Mouse (Mus musculus): Measurements from ENCODE around the gene Optn.

Gene Optn

DNA sequence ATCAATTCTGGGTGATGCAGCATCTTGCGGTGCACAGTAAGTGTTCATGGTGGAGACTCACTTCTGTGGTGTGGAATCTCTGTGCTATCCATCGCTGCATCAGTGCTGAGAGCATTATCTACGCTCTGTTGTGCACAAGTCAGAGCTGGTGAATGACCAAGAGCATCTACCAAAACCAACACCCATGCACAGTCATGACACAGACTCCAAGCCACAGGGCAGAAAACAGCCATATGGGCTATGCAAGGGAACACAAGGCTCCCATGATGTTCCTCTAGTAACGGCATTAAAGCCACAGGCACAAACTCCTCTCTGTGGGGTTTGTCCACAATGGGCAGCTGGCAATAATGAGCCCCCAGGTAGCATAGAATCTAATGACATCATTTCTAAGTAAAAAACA, 34.0 kb downstream of the Optn start:
- DNase-seq (ENCODE audit: low spot score in 2 of 2): no peak

DNA sequence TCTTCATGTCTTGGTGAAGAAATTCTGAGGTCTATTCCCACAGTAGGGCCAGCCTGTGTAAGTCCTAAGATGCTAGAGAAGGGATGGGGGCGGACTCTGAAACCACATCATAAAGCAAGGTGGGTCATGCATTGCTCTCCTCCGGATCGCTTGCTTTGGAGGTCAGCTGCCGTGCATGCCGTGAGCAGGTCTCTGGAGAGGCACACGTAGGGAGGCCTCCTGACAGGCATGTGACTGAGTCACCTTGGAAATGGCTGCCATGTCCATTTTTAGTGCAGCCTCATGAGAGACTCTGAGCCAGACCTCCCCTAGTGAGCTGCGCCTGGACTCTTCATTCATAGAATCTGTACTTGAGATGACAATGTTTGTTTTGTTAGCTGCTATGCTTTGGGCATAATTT, 35.8 kb downstream of the Optn start:
- DNase-seq (ENCODE audit: low spot score in 2 of 2): no peak

DNA sequence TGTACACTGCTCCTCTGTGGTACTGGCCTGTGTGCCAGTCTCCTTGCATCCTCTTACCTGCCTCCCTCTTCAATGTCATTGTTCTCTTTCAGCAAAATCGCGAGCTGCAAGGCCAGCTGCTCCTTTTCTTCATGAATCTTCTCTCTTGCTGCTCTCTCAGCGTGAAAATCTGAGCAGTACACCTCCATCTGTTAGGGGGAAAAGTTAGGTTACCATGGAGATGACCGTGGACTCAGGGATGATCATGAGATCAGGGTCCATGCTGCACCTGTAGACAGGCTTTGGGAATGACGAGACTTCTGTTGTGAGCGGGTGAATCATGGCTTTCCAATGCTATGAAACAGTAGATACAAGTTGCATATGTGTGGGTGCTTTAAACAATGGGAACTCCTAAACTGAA, 36.8 kb downstream of the Optn start:
- no peak for DNase-seq (ENCODE audit: low spot score in 2 of 2)

DNA sequence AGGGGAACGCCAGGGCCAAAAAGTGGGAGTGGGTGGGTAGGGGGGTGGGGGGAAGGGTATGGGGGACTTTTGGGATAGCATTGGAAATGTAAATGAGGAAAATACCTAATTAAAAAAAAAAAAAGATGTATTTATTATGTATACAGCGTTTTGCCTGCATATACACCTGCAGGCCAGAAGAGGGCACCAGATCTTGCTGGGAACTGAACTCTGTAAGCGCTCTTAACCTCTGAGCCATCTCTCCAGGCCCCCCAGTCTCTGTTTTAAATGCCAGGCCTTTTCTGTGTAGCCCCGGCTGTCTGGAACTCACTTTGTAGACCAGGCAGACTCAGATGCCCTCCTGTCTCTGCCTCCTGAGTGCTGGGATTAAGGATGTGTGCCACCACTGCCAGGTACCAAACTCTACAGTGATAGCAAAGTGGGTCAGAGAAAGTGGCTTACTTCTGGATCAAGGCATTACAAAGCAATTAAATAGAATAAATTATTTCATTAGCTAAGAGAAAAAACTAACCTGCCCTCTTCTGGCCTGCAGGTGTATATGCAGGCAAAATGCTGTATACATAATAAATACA, 38.6 kb downstream of the Optn start:
- no peak for DNase-seq (ENCODE audit: low spot score in 2 of 2)

DNA sequence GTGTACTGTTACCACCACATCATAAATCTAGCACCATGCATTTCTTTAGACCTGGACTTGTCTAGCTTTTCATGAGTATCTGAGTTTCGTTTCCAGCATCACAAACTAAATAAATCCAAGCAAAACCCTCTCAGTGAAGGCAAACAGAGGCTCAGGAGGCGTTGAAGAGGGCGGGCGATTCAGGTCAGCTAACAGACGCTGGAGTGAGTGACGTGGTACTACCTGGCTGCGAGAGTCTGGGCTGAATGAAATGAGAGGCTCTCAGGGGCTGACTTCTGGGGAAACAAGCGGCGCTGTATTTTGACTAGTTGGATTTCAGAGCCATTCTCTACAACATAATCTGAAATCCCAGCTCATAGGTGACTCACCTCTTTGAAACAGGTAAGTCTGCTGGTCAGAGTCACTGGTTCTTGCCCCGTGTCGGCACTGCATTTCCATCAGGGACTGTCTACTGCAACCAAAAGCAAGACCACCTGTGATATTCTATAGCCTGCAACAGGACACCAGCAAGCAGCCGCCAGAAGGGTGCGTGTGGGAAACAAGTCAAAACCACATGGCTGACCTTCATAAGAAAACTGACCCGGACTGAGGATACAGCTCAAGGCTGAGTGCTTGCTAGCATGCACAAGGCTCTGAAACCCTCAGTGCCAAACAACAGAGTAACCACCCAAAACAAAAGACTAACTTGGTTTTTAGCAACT, 40.0 kb downstream of the Optn start:
- no peak for DNase-seq (ENCODE audit: low spot score in 2 of 2)

DNA sequence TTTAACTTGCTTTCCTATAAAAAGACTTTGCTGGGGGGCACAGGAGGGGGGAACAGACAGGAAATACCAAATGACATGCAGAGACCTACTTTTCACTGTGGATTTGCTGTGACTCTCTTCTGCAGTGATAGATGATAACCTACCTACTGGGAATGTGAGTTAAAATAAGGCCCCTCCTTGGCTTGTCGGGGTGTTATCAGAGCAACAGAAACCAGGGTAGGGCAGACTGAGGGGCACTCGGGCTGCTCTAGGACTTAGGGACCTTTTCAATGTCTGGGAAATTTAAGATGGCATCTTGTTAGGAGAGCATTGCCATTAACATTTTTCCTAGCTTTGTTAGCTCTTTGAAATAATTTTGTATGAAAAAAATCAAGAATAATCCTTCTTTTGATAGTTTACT, 40.6 kb downstream of the Optn start:
- DNase-seq (ENCODE audit: low spot score in 2 of 2): no peak

DNA sequence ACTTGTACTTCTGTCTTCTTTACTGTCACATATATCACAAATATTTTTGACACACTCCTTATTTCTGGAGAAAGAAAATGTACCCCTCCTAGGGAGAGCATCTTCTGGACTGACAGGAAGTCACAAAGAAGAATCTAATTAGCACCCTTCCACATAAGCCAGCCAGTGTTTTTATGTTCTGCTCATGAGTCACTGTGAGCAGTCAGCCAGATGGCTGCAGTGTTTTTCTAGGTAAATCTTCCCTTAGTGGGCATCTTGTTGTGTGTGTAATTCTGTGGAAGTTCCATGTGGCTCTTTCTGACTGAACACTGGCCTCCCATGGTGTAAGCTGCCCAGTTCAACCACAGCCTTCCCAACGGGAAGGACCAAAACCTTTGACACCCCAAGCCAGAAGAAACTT, 44.1 kb downstream of the Optn start:
- DNase-seq (ENCODE audit: low spot score in 2 of 2): no peak

DNA sequence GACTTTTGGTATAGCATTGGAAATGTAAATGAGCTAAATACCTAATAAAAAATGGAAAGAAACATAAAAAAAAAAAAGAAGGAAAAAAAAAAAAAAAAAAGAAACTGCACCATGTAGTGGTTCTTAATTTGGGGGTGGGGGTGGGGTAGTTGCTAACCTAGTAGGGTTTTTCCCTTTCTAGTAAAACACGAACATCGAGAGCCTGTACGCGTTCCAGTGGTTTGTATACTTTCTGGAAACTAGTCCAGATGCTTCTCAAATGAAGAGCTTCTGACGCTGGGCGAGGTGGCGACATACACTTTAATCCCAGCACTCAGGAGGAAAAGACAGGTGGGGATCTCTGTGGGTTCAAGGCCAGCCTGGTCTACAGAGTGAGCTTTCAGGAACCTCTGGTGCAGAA, 46.9 kb downstream of the Optn start:
- DNase-seq (ENCODE audit: low spot score in 2 of 2): no peak

DNA sequence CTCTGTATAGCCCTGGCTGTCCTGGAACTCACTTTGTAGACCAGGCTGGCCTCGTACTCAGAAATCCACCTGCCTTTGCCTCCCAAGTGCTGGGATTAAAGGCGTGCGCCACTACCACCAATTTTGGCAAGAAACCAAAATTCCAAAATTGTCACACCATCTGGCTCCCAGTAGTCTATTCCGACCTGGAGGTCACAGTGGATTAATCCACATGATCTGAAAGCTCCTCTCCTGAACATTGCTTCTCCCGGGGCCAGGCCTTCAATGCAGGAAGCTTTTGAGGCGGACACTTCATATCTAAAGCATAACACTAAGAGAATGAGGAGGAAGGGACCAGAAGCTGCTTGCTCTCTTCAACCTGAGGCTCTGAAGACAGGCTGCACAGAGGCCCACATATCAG, 48.3 kb downstream of the Optn start:
- DNase-seq (ENCODE audit: low spot score in 2 of 2): no peak

DNA sequence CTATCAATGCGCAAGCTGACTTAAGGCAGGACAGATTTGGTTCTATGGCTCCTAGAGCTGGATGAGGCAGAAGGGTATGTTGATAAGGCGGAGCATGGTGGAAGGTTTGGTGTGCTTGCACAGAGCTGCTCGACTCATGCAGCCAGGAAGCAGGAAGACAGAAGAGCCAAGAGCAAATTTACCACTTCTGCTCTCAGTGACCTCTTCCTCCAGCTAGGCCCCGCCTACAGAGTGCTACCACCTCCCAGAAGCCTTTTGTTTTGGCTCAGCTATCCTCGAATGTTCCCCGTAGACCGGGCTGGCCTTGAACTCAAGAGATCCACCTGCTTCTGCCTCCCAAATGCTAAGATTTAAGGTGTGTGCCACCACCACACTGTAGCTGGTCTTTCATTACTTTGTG, 49.2 kb downstream of the Optn start:
- no peak for DNase-seq (ENCODE audit: low spot score in 2 of 2)

DNA sequence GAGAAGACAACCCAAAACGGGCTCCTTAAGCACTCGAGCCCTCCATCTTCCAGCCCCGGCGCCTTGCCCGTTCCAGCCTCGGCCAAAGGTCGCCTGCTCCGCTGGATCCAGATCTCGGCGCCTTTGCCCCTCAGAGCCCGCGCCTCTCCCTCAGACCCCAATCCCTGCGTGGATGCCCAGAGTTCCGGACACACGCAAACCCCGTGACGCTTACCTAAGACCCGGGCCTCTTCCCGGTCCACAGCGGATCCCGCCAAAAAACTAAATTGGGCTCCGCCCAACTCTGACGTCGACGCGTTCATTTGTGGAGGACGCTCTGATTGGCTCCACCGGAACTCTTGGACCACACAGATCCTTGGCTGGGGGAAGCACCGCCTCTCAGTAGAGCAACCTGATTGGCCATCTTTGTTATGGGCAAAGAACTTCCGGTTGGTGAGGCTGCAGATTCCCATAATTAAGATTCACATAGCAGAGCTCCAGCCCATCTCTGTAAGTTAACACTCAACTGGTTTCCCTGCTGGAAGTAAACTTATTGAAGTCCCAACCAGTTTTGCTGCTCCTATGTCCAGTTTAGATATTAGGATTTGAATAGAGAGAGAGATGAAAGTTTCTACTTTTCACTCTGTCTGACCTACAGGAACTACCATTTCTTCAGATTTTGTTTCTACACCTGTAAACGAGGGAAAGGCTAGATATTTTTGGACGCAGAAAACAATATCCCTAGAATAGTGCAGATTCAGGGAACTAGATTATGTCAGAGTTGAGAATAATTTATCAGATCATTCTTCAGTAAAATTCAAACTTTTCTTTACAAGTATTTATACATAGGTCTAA, 51.1 kb downstream of the Optn start, which contains the start of gene Mcm10:
TSS of gene Mcm10 (minus strand) at position 301 of the 834 bp plus-strand sequence.
- DNase-seq (ENCODE audit: low spot score in 2 of 2): peak; percentile 88 to 93

DNA sequence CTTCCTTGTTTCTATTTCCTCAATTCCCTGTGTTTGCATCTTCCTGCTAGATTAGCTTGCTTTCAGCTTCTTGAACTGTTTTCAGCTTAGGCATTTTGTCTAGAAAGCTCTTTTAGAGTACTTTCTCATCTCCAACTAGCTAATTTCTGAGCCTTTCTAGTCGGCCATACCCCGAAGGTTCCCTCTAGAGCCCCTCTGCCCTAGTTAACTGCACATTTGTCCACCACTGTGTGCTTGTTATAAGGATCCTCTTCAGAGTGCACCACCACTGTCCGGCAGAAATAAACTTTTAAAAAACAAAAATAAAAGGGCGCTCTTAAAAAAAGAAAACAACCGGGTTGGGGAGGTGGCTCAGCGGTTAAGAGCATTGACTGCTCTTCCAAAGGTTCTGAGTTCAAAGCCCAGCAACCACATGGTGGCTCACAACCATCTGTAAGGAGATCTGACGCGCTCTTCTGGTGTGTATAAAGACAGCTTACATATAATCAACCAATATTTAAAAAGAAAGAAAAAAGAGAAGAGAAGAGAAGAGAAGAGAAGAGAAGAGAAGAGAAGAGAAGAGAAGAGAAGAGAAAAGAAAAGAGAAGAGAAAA, 51.9 kb downstream of the Optn start:
- DNase-seq (ENCODE audit: low spot score in 2 of 2): no peak

DNA sequence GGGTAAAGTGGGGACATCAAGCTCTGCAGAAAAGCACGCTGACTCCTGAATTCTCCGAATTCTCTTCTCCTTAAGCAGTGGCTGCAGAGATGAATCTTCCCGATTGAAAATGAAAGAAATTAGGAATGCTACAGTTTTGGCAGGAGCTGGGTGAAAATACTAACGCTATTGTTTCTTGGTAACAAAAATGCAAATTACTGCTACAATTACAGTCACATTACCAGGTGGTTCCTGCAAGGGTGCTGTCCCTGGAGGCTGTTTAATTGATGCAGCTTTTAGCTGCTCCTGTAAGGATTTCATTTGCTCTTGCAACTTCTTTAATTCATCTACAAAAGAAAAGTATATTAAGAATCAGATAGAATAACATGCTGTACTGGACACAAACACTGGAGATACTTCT, 56.7 kb downstream of the Optn start:
- DNase-seq (ENCODE audit: low spot score in 2 of 2): no peak

DNA sequence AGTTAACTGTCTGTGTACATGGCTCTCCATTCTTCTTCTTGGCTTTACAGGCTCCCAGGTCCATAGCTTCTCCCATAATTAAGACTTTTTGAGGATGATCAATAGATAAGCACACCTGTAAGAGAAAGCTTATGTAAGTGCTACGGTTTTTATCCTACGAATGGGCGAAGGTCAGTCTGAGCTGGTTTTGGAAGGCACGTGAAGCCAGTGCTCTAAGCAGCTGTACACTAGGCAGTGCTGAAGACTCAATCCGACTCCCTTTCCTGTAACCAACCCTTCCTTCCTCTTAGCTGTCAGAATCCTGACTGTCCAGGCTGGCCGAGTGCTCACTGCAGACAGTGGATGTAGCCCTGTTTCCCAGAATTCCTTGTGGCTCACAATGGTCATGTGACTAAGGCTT, 62.6 kb downstream of the Optn start:
- DNase-seq (ENCODE audit: low spot score in 2 of 2): no peak

DNA sequence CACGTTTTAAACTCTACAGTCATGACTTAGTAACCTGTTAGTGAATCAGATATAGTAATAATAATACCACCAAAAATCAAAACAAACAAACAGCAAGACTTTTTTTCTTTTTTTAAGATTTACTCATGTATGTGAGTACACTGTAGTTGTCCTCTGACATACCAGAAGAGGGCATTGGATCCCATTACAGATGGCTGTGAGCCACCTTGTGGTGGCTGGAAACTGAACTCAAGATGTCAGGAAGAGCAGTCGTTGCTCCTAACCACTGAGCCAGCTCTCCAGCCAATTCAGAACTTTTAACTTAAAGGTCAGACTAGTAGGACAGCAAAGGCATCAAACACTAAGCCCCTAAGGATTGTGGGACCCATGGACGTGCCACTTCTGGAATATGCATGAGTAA, 64.9 kb downstream of the Optn start:
- no peak for DNase-seq (ENCODE audit: low spot score in 2 of 2)

DNA sequence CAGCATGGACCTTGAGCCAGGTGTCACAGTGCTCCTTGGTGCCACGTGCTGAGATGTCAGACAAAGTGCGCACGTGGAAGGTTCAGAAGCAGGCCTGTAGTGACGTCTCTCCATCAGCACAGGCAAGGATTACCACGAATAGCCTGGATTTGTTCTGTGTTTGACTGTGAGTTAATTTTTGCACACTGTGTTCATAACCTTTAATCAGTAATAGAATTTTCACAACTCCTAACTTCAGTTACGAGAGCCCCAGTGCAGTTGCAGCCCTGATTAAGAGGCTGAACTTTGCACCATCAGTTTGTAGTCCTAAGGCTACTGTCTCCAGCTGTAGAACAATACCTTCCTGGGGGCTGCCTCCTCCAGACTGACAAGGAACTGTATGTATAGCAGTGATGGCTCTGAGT, 67.4 kb downstream of the Optn start:
- no peak for DNase-seq (ENCODE audit: low spot score in 2 of 2)

DNA sequence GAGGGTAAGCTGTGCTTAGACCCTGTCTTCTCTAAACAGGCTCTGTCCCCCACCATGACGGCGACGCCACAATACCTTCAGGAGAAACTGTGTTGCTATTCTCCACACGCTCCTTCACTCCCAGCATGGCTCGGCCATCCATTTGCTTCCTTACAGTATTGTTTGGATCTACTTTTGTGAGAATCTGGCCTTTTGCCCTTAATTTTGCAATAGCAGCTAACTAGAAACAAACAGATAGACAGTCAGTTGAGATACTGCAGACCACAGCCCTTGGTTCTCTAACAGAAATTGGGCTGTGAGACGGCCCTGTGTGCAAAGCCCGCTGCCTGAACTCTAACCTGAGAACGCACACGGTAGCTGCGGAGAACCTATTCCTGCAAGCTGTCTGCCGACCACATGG, 68.2 kb downstream of the Optn start:
- DNase-seq (ENCODE audit: low spot score in 2 of 2): no peak

DNA sequence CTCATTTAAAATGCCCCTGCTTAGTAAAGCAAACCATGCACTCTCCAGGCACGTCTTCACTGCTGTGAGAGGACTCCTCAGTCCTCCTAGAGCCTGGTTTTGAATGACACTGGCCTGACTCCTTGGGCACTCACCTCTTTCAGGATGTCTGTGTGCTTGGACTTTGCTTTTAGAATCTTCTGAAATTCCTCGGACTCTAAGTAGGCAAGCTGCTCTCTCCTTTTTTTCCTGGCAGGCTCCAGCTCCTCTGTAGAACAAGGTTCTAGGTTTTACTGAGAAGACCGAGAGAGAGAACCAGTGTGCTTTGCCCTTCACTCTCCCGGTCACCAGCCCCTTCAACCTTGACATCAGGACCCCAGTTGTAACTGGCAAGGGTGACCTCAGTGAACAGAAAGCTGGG, 69.4 kb downstream of the Optn start:
- DNase-seq (ENCODE audit: low spot score in 2 of 2): no peak

DNA sequence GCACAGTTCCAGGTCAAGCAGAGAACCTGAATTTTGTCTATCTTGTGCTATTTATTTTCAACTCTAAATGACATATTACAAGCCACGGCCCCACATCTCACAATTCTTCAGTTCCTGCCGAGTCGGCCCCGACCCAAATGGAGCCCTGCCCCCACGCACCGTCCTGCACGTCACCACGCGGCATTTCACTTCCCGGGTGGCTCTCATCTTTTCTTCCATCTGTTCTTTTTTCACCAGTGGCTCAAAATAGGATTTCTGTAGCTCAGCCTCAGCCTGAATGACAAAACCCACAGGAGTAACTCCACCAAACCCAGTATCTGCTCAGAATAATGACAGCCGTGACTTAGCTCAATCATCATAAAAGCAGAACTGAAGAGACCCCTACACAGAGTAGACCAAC, 70.3 kb downstream of the Optn start:
- DNase-seq (ENCODE audit: low spot score in 2 of 2): no peak

DNA sequence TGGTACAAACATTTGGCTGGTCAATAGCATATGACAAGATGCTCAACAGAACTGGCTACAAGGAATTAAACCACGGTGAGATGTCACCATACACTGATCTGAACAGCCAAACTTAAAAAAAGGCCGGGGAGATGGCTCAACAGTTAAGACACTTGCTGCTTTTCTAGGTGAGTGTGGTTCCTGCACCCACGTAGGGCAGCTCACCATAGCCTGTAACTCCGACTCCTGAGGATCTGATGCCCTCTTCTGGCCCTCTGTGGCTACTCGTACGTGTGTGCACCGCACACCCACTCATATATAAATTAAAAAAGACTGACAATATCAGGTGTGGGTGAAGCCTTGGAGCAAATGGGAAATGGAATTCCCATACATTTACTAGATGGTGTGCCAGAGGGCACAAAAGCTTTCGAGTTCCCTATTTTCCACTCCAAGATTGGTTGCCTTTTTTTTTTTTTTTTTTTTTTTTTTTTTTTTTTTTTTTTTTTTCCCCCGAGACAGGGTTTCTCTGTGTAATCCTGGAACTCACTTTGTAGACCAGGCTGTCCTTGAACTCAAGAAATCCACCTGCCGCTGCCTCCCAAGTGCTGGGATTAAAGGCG, 74.9 kb downstream of the Optn start:
- DNase-seq (ENCODE audit: low spot score in 2 of 2): no peak

DNA sequence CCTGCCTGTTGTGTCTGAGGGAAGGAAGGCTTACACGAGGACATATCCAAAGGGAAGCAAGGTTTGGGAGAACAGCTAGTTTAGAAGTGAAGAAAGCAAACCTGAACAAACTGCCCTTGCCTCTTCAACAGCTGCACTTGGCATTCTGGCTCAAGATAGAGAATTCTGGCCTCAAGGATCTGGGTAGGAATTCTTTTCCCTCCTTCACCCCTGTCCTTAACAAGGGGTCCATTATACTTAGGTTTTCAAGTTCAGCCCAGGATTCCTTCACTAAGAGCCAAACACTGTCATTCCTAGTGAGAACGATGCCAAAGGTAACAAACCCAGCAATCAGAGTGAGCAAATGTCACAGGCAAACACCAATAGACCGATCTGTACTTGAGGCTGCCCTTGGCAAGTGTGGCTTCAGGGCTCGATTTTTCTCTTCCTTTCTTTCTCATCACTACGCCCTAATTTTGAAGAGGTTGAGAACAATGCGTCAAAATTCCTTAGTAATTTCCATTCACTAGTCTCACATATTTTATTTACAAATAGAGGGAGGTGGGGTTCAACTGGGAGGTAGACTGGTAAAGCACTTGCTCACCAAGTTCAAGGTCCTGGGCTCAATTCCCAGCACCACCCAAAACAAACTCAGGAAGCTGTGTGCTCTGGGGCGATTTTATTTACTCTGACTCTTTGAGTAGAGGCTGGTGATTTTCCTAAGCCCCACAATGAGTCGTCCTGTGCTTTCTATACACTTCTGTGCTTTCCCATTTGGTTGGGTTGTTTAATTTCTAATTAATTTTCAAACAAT, 76.3 kb downstream of the Optn start:
- no peak for DNase-seq (ENCODE audit: low spot score in 2 of 2)
